Mouse (Mus musculus): ENCODE results near the gene Alk.

DNA sequence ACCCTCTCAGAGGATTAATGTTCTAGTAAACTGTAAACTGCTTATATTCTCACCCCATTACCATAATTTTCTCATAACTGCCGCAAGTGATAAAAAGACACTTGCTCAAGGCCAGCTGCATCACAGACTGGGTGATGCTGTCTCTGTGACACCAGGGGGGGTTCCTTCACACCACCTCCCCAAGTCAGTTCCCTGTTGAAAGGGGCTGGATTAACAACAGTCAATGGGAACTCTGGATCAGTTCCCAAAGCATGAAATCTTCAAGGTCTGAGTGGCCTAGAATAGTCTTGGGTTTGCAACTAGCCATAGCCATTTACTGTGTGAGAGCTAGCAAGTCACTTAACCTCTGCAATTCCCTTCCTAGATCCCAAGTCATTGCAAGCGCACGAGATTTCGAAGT is 492.9 kb downstream of the Alk start:
- TF ChIP-seq POLR2A (IDR thresholded peaks at IDR 0.05; ENCODE audit: extremely low read depth, insufficient read depth, low read length) (no peak), CTCF (IDR thresholded peaks at IDR 0.05; ENCODE audit: extremely low read depth, insufficient read depth, low read length) (no peak)
